Mouse (Mus musculus): Measurements from ENCODE around the gene Muc4.
A peak's percentile ranks its signal among the peaks of the same experiment; 100 is the strongest.

The Muc4 gene

GRCm38 (mm10) chr16:32803252-32803853, 67.7 kb downstream of the Muc4 start:
- DNase-seq (ENCODE audit: low read depth, low spot score), result no peak

- peak; percentile 12 for DNase-seq (ENCODE audit: low read depth, low spot score)
These were observed 68.2 kb downstream of the Muc4 start for GRCm38 (mm10) chr16:32803901-32804300.

GRCm38 (mm10) chr16:32805151-32805550, 69.5 kb downstream of the Muc4 start:
- no peak for DNase-seq (ENCODE audit: low read depth, low spot score)

GRCm38 (mm10) chr16:32807408-32808185, 71.9 kb downstream of the Muc4 start:
- no peak for DNase-seq (ENCODE audit: low read depth, low spot score)

GRCm38 (mm10) chr16:32810321-32810720, 74.6 kb downstream of the Muc4 start, which contains the start of gene Smbd1:
Smbd1 (minus strand) TSS chr16:32810477.
- DNase-seq (ENCODE audit: low read depth, low spot score), result no peak

- peak; percentile 86 for DNase-seq (ENCODE audit: low read depth, low spot score)
These were observed 77.2 kb downstream of the Muc4 start for GRCm38 (mm10) chr16:32812888-32813361.

GRCm38 (mm10) chr16:32813362-32813761, 77.7 kb downstream of the Muc4 start:
- DNase-seq (ENCODE audit: low read depth, low spot score), result no peak

GRCm38 (mm10) chr16:32813771-32814170, 78.1 kb downstream of the Muc4 start:
- no peak for DNase-seq (ENCODE audit: low read depth, low spot score)

- peak; percentile 23 for DNase-seq (ENCODE audit: low read depth, low spot score)
These were observed 78.9 kb downstream of the Muc4 start for GRCm38 (mm10) chr16:32814539-32814938.

GRCm38 (mm10) chr16:32815160-32815605, 79.5 kb downstream of the Muc4 start:
- peak; percentile 70 for DNase-seq (ENCODE audit: low read depth, low spot score)

- DNase-seq (ENCODE audit: low read depth, low spot score), result no peak
These were observed 82.3 kb downstream of the Muc4 start for GRCm38 (mm10) chr16:32818036-32818435.

GRCm38 (mm10) chr16:32818441-32818840, 82.8 kb downstream of the Muc4 start:
- DNase-seq (ENCODE audit: low read depth, low spot score), result no peak

GRCm38 (mm10) chr16:32821772-32822449, 86.2 kb downstream of the Muc4 start:
- DNase-seq (ENCODE audit: low read depth, low spot score), result no peak

GRCm38 (mm10) chr16:32822450-32822827, 86.8 kb downstream of the Muc4 start:
- DNase-seq (ENCODE audit: low read depth, low spot score), result no peak

GRCm38 (mm10) chr16:32822881-32823280, 87.2 kb downstream of the Muc4 start:
- no peak for DNase-seq (ENCODE audit: low read depth, low spot score)

- DNase-seq (ENCODE audit: low read depth, low spot score), result no peak
These were observed 87.8 kb downstream of the Muc4 start for GRCm38 (mm10) chr16:32823487-32823886.

- DNase-seq (ENCODE audit: low read depth, low spot score), result no peak
These were observed 88.4 kb downstream of the Muc4 start for GRCm38 (mm10) chr16:32824061-32824460.

GRCm38 (mm10) chr16:32825380-32825779, 89.7 kb downstream of the Muc4 start:
- DNase-seq (ENCODE audit: low read depth, low spot score), result no peak

GRCm38 (mm10) chr16:32826521-32826920, 90.8 kb downstream of the Muc4 start:
- no peak for DNase-seq (ENCODE audit: low read depth, low spot score)

GRCm38 (mm10) chr16:32829104-32829503, 93.4 kb downstream of the Muc4 start:
- DNase-seq (ENCODE audit: low read depth, low spot score), result no peak

GRCm38 (mm10) chr16:32831501-32831900, 95.8 kb downstream of the Muc4 start:
- no peak for DNase-seq (ENCODE audit: low read depth, low spot score)

All from forelimb bud, embryonic 11.5 days (tissue).